ENCODE assay signal across 7 mouse cellular contexts in genomic region chr17:35996949-35997348, GRCm38 (mm10). TPM values are rescaled to one million over a fixed set of nuclear protein-coding genes. Genes with fewer than 3 reads are reported as not detected.
DNase-seq lines count a peak whose midpoint lies in the region; ATAC-seq lines count a peak whose summit lies in the region.

No protein-coding gene starts in this region.

- H3K27ac ChIP-seq in embryonic facial prominence, embryonic 10.5 days (replicated peaks) = no peak overlapping the region
- no peak overlapping the region for H3K27ac ChIP-seq in limb, embryonic 10.5 days
- H3K27ac ChIP-seq in midbrain, embryonic 13.5 days = no peak overlapping the region

- DNase-seq in adrenal gland, adult 8-10 months = peak; percentile 94
- DNase-seq in embryonic facial prominence, embryonic 10.5 days (ENCODE audit: low spot score) = peak; percentile 92
- peak; percentile 95 for DNase-seq in kidney, adult 11 months
- DNase-seq in limb, embryonic 10.5 days (ENCODE audit: low spot score) = peak; percentile 93
- DNase-seq in spleen, adult 12 weeks (ENCODE audit: low spot score) = peak; percentile 95

- peak; percentile 52 for ATAC-seq in granulocyte monocyte progenitor cell, adult 5-6 weeks (replicated peaks; ENCODE audit: poor library complexity, severe bottlenecking)
- peak; percentile 69 for ATAC-seq in midbrain, embryonic 13.5 days

- H3K36me3 ChIP-seq in embryonic facial prominence, embryonic 10.5 days (replicated peaks) = peaks cover 1% of the 10 kb centered on the region; the same call in 1 of the 2 replicates
- no peaks in the 10 kb centered on the region for H3K36me3 ChIP-seq in limb, embryonic 10.5 days
- no peaks in the 10 kb centered on the region for H3K36me3 ChIP-seq in midbrain, embryonic 13.5 days

- 0 out of 2 replicates have a peak overlapping the region, but pooled peaks have one; percentile 9 for H3K4me2 ChIP-seq in midbrain, embryonic 13.5 days (replicated peaks)

- 5% methylated on average over 11 of the region's 11 CpGs for WGBS in embryonic facial prominence, embryonic 10.5 days
- 7% methylated on average over 11 of the region's 11 CpGs for WGBS in limb, embryonic 10.5 days
- 5% methylated on average over 11 of the region's 11 CpGs for WGBS in midbrain, embryonic 13.5 days

- no peak overlapping the region for H3K9ac ChIP-seq in midbrain, embryonic 13.5 days (replicated peaks)

- no peaks in the 10 kb centered on the region for H3K9me3 ChIP-seq in embryonic facial prominence, embryonic 10.5 days
- H3K9me3 ChIP-seq in limb, embryonic 10.5 days (replicated peaks) = no peaks in the 10 kb centered on the region
- no peaks in the 10 kb centered on the region for H3K9me3 ChIP-seq in midbrain, embryonic 13.5 days

- no peaks in the 10 kb centered on the region for H3K27me3 ChIP-seq in embryonic facial prominence, embryonic 10.5 days (replicated peaks; ENCODE audit: low read depth, poor library complexity, severe bottlenecking)
- H3K27me3 ChIP-seq in limb, embryonic 10.5 days (ENCODE audit: low read depth, poor library complexity, severe bottlenecking) = no peaks in the 10 kb centered on the region
- H3K27me3 ChIP-seq in midbrain, embryonic 13.5 days = no peaks in the 10 kb centered on the region

- peaks cover 17% of the 10 kb centered on the region for H3K4me1 ChIP-seq in embryonic facial prominence, embryonic 10.5 days
- H3K4me1 ChIP-seq in limb, embryonic 10.5 days = peaks cover 16% of the 10 kb centered on the region
- H3K4me1 ChIP-seq in midbrain, embryonic 13.5 days (replicated peaks) = peaks cover 28% of the 10 kb centered on the region

- H3K4me3 ChIP-seq in embryonic facial prominence, embryonic 10.5 days = peak overlapping the region; percentile 23; the same call in 1 of the 2 replicates
- no peak overlapping the region for H3K4me3 ChIP-seq in limb, embryonic 10.5 days
- no peak overlapping the region for H3K4me3 ChIP-seq in midbrain, embryonic 13.5 days (replicated peaks)

RNA-seq across cellular contexts. Expression of gene Prr3, which starts 16.9 kb away (rescaled TPM):
- total RNA-seq in adrenal gland, adult 8-10 months (2022) = 10 to 100 TPM; 19.0 to 38.5 (median 27.2) TPM
- polyA plus RNA-seq in embryonic facial prominence, embryonic 10.5 days (2016; fragmentation: Nextera tagmentation; extraction: Ambion mirVana) = 44.0 and 47.2 TPM in 2 replicates
- total RNA-seq in granulocyte monocyte progenitor cell, adult 5-6 weeks (2014; fragmentation: Nextera tagmentation) = 38.2 and 59.1 TPM in 2 replicates
- total RNA-seq in granulocyte monocyte progenitor cell, adult 5-6 weeks (2017) = 15.0 and 16.4 TPM in 2 replicates
- 44.9 and 49.4 TPM in 2 replicates for polyA plus RNA-seq in limb, embryonic 10.5 days (2016; fragmentation: Nextera tagmentation; extraction: Ambion mirVana)
- 69.0 and 74.6 TPM in 2 replicates for polyA plus RNA-seq in midbrain, embryonic 13.5 days (2015; fragmentation: Nextera tagmentation; extraction: Ambion mirVana)

RNA-seq across cellular contexts. Expression of gene Gnl1, which starts 17.3 kb away (rescaled TPM):
- total RNA-seq in adrenal gland, adult 8-10 months (2022) = 10 to 100 TPM; 52.4 to 65.5 (median 59.7) TPM
- polyA plus RNA-seq in embryonic facial prominence, embryonic 10.5 days (2016; fragmentation: Nextera tagmentation; extraction: Ambion mirVana) = 61.1 and 62.1 TPM in 2 replicates
- total RNA-seq in granulocyte monocyte progenitor cell, adult 5-6 weeks (2014; fragmentation: Nextera tagmentation) = 21.5 and 21.7 TPM in 2 replicates
- total RNA-seq in granulocyte monocyte progenitor cell, adult 5-6 weeks (2017) = 18.3 and 20.9 TPM in 2 replicates
- polyA plus RNA-seq in limb, embryonic 10.5 days (2016; fragmentation: Nextera tagmentation; extraction: Ambion mirVana) = 61.6 and 63.1 TPM in 2 replicates
- polyA plus RNA-seq in midbrain, embryonic 13.5 days (2015; fragmentation: Nextera tagmentation; extraction: Ambion mirVana) = 46.4 and 50.3 TPM in 2 replicates

RNA-seq across cellular contexts. Expression of gene H2-T24, which starts 23.4 kb away (rescaled TPM):
- 1 to 10 TPM; 6.0 to 9.2 (median 6.9) TPM for total RNA-seq in adrenal gland, adult 8-10 months (2022)
- 4.8 and 5.0 TPM in 2 replicates for polyA plus RNA-seq in embryonic facial prominence, embryonic 10.5 days (2016; fragmentation: Nextera tagmentation; extraction: Ambion mirVana)
- 2.1 and 4.6 TPM in 2 replicates for total RNA-seq in granulocyte monocyte progenitor cell, adult 5-6 weeks (2014; fragmentation: Nextera tagmentation)
- total RNA-seq in granulocyte monocyte progenitor cell, adult 5-6 weeks (2017) = 7.8 and 8.8 TPM in 2 replicates
- 3.2 and 4.0 TPM in 2 replicates for polyA plus RNA-seq in limb, embryonic 10.5 days (2016; fragmentation: Nextera tagmentation; extraction: Ambion mirVana)
- 7.8 and 8.1 TPM in 2 replicates for polyA plus RNA-seq in midbrain, embryonic 13.5 days (2015; fragmentation: Nextera tagmentation; extraction: Ambion mirVana)

RNA-seq across cellular contexts. Expression of gene Abcf1, which starts 27.4 kb away (rescaled TPM):
- 100 to 1,000 TPM in 1 of 4 experiments, 10 to 100 TPM in 3; 87.1 to 104 (median 93.9) TPM for total RNA-seq in adrenal gland, adult 8-10 months (2022)
- polyA plus RNA-seq in embryonic facial prominence, embryonic 10.5 days (2016; fragmentation: Nextera tagmentation; extraction: Ambion mirVana) = 116 and 120 TPM in 2 replicates
- 74.4 and 92.3 TPM in 2 replicates for total RNA-seq in granulocyte monocyte progenitor cell, adult 5-6 weeks (2014; fragmentation: Nextera tagmentation)
- total RNA-seq in granulocyte monocyte progenitor cell, adult 5-6 weeks (2017) = 165 and 231 TPM in 2 replicates
- 98.3 and 109 TPM in 2 replicates for polyA plus RNA-seq in limb, embryonic 10.5 days (2016; fragmentation: Nextera tagmentation; extraction: Ambion mirVana)
- polyA plus RNA-seq in midbrain, embryonic 13.5 days (2015; fragmentation: Nextera tagmentation; extraction: Ambion mirVana) = 107 and 112 TPM in 2 replicates

RNA-seq across cellular contexts. Expression of gene H2-T23, which starts 35.7 kb away (rescaled TPM):
- 100 to 1,000 TPM in 1 of 4 experiments, 10 to 100 TPM in 3; 65.8 to 110 (median 93.4) TPM for total RNA-seq in adrenal gland, adult 8-10 months (2022)
- polyA plus RNA-seq in embryonic facial prominence, embryonic 10.5 days (2016; fragmentation: Nextera tagmentation; extraction: Ambion mirVana) = 1.8 and 2.3 TPM in 2 replicates
- total RNA-seq in granulocyte monocyte progenitor cell, adult 5-6 weeks (2014; fragmentation: Nextera tagmentation) = 49.1 and 55.7 TPM in 2 replicates
- 48.6 and 62.5 TPM in 2 replicates for total RNA-seq in granulocyte monocyte progenitor cell, adult 5-6 weeks (2017)
- 1.2 and 1.5 TPM in 2 replicates for polyA plus RNA-seq in limb, embryonic 10.5 days (2016; fragmentation: Nextera tagmentation; extraction: Ambion mirVana)
- polyA plus RNA-seq in midbrain, embryonic 13.5 days (2015; fragmentation: Nextera tagmentation; extraction: Ambion mirVana) = 4.3 and 5.2 TPM in 2 replicates
